15 mouse cellular contexts compared by ENCODE assay signal in the genomic region with DNA sequence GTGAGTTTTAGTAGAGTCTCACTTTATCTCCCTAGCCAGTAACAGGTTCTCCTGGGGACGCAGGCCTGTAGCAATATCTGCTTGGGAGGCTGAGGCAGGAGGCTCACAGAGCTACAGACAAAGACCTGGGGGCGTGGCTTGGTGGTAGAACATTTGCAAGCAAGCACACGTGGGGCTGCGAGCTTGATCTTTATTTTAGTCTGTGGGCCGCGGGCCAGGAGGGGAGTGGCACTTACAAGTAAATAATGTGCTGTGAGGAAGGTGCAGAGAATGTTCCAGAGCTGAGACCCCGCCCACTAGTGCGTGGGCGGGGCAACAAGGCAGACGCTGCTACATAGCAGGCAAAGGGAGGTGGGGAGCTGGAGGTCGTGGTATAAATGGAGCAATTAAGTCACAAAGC.
"Had no signal": no experiment of that assay in that cellular context is flagged by ENCODE, and none has a peak within 500 bp of the region (broad histone marks: within the 10 kb centered on the region; RNA-seq: fewer than 3 reads in every experiment).

No protein-coding gene starts in this region.

- ATAC-seq: midbrain, embryonic 13.5 days; midbrain, embryonic 15.5 days had no signal

- H3K27ac ChIP-seq: macrophage; midbrain, embryonic 13.5 days; midbrain, embryonic 15.5 days; neural tube, embryonic 12.5 days; stomach, embryonic 15.5 days had no signal

- H3K4me3 ChIP-seq: midbrain, embryonic 13.5 days; midbrain, embryonic 15.5 days; neural tube, embryonic 12.5 days; stomach, embryonic 15.5 days had no signal

- DNase-seq: lung, adult 18-20 months; lung, embryonic 14.5 days; lung, postnatal 10 days; lung, postnatal 36 days; right cerebral cortex, postnatal 14 days; thymus, adult 18-20 months; thymus, postnatal 14 days; thymus, postnatal 36 days had no signal

- H3K36me3 ChIP-seq: midbrain, embryonic 15.5 days; neural tube, embryonic 12.5 days; stomach, embryonic 15.5 days had no signal

- H3K4me1 ChIP-seq: megakaryocyte, embryonic 14.5 days; neural tube, embryonic 12.5 days; stomach, embryonic 15.5 days had no signal

- H3K9me3 ChIP-seq: midbrain, embryonic 15.5 days; stomach, embryonic 15.5 days had no signal

- H3K9ac ChIP-seq: lung, embryonic 14.5 days; midbrain, embryonic 13.5 days; midbrain, embryonic 15.5 days; neural tube, embryonic 12.5 days; stomach, embryonic 15.5 days had no signal

- H3K27me3 ChIP-seq: megakaryocyte, embryonic 14.5 days; midbrain, embryonic 13.5 days; midbrain, embryonic 15.5 days; neural tube, embryonic 12.5 days; stomach, embryonic 15.5 days had no signal

- H3K4me2 ChIP-seq: lung, embryonic 14.5 days; midbrain, embryonic 11.5 days; midbrain, embryonic 13.5 days; midbrain, embryonic 15.5 days; neural tube, embryonic 12.5 days; stomach, embryonic 15.5 days had no signal
